Mouse (Mus musculus) mesoderm, embryonic 11.5 days (tissue): ENCODE results near the gene Gm20909.
"Not testable (repeated sequence)": the region's sequence is repeated elsewhere in the genome, so short reads cannot be mapped to it uniquely, and the experiment has no call there.

Experiments used
- DNase-seq: peaks from one replicate; pipeline ENCODE4 v3.0.0-alpha.2; 2012; ENCODE audit warnings: low read depth, low spot score

Gene Gm20909

GRCm38 (mm10) chrY:21164270-21164669 is at the start of gene Gm20909:
Gene Gm20909, plus strand, starts transcription at chrY:21164570.
- not testable (repeated sequence) for DNase-seq
